Mouse (Mus musculus) midbrain, embryonic 14.5 days (tissue): Measurements from ENCODE around the gene Ccdc90b. TPM values are rescaled to one million over a fixed set of nuclear protein-coding genes. Genes with fewer than 3 reads are reported as not detected.

Source experiments
- ATAC-seq: fragments of 200-750 bp; cut with Nextera tagmentation; 2 replicates; pipeline ENCODE4 v1.8.0; 2017; ENCODE audit warnings: moderate number of reproducible peaks, moderate library complexity; ENCODE audit not compliant: low FRiP score, low TSS enrichment
- DNase-seq: peaks from one replicate; pipeline ENCODE4 v3.0.0-alpha.2; 2015
- H3K27ac ChIP-seq: fragments of 300-500 bp; sonication (generic); replicated peaks from 2 replicates; pipeline ENCODE4 v1.5.1; 2014; ENCODE audit warnings: mild to moderate bottlenecking, low read depth, low read length, moderate library complexity
- H3K27me3 ChIP-seq: fragments of 300-500 bp; sonication (generic); 2 replicates; pipeline ENCODE4 v1.6.1; 2014; ENCODE audit warnings: low read length, control low read depth, mixed read lengths; ENCODE audit not compliant: control insufficient read depth, insufficient read depth
- H3K36me3 ChIP-seq: fragments of 300-500 bp; sonication (generic); 2 replicates; pipeline ENCODE4 v1.6.1; 2014; ENCODE audit warnings: low read length, control low read depth; ENCODE audit not compliant: control insufficient read depth, insufficient read depth
- H3K4me1 ChIP-seq: fragments of 300-500 bp; sonication (generic); 2 replicates; pipeline ENCODE4 v1.6.1; 2014; ENCODE audit warnings: mild to moderate bottlenecking, antibody characterized with exemption, low read length, control low read depth; ENCODE audit not compliant: control insufficient read depth, insufficient read depth
- H3K4me2 ChIP-seq: fragments of 300-500 bp; sonication (generic); 2 replicates; pipeline ENCODE4 v1.6.1; 2014; ENCODE audit warnings: mild to moderate bottlenecking, low read length, moderate library complexity
- H3K4me3 ChIP-seq: fragments of 300-500 bp; sonication (generic); replicated peaks from 2 replicates; pipeline ENCODE4 v1.5.1; 2014; ENCODE audit warnings: low read depth, low read length
- H3K9ac ChIP-seq: fragments of 300-500 bp; sonication (generic); replicated peaks from 2 replicates; pipeline ENCODE4 v1.6.1; 2014; ENCODE audit warnings: mild to moderate bottlenecking, low read length, moderate library complexity
- H3K9me3 ChIP-seq: fragments of 300-500 bp; sonication (generic); 2 replicates; pipeline ENCODE4 v1.6.1; 2016; ENCODE audit warnings: low read length, control low read depth, mixed read lengths; ENCODE audit not compliant: control insufficient read depth
- WGBS: fragments of 180-500 bp; shearing (Covaris S2); extraction: QIAGEN DNeasy Blood & Tissue Kit; methylation state at CpG from one replicate; pipeline ENCODE4 v1.1.7; 2014; 5-methylcytosine and 5-hydroxymethylcytosine counted together
- polyA plus RNA-seq: library from polyadenylated mRNA; unstranded; fragments of >200 nt; fragmentation: Nextera tagmentation; extraction: Ambion mirVana; gene quantifications from 2 replicates; pipeline ENCODE4 v1.2.1, GENCODE M21; 2014

The Ccdc90b gene
- polyA plus RNA-seq, 1 experiment from 2014 or later: 80.8 TPM

DNA sequence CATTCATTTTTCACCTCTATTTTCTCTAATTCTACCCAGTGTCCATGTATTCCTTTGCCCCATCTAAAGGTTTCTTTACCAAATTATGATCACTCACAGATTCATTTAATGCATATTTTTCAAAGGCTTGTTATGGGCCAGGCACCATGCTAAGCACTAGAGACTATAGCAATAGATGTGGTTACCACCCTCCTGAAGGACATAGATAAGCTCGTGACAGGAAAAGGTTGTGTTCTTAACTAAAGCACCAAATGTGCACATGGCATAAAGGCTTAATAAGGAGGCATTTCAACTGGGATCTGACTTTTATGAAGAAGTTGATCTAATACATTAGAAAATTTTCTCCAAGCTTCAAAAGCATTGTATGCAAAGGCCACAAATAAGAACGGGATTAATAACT, 2.2 kb upstream of the Ccdc90b start:
- no peak for ATAC-seq
- H3K4me3 ChIP-seq: no peak overlapping the region
- H3K27me3 ChIP-seq: no peaks in the 10 kb centered on the region
- H3K4me1 ChIP-seq: peaks cover 7% of the 10 kb centered on the region
- H3K9ac ChIP-seq: no peak overlapping the region
- no peak overlapping the region for H3K4me2 ChIP-seq
- no peak for DNase-seq
- H3K9me3 ChIP-seq: no peaks in the 10 kb centered on the region
- WGBS: 96% methylated on average over 2 of the region's 2 CpGs
- H3K27ac ChIP-seq: no peak overlapping the region
- 0 out of 2 replicates have a peak, but pooled peaks cover 1% of the 10 kb centered on the region for H3K36me3 ChIP-seq

DNA sequence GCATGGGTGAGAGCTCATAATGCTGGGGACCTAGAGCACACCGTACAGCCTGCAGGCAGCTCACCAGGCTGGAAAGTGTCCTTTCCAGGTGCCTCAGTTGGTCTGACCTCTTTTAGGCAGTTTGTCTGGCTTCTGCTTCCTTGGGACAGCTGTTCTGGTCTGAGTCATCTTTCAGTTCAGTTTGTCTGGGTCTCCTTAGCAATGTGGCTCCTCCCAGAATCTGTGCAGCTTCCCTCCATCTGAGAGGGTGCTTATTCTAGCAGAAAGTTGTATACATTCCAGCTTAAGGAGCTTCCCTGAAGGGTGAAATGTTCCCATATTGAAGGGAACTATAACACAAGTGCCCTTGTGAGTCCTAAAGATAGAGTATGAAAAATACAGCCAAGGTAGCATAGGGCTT, 5.8 kb downstream of the Ccdc90b start:
- WGBS: 100% methylated on average over 1 of the region's 1 CpGs
- no peak for ATAC-seq
- no peak overlapping the region for H3K27ac ChIP-seq
- no peaks in the 10 kb centered on the region for H3K27me3 ChIP-seq
- no peaks in the 10 kb centered on the region for H3K9me3 ChIP-seq
- H3K4me2 ChIP-seq: no peak overlapping the region
- peaks cover 37% of the 10 kb centered on the region for H3K36me3 ChIP-seq
- DNase-seq: no peak
- peaks cover 5% of the 10 kb centered on the region for H3K4me1 ChIP-seq
- H3K9ac ChIP-seq: no peak overlapping the region
- H3K4me3 ChIP-seq: no peak overlapping the region

DNA sequence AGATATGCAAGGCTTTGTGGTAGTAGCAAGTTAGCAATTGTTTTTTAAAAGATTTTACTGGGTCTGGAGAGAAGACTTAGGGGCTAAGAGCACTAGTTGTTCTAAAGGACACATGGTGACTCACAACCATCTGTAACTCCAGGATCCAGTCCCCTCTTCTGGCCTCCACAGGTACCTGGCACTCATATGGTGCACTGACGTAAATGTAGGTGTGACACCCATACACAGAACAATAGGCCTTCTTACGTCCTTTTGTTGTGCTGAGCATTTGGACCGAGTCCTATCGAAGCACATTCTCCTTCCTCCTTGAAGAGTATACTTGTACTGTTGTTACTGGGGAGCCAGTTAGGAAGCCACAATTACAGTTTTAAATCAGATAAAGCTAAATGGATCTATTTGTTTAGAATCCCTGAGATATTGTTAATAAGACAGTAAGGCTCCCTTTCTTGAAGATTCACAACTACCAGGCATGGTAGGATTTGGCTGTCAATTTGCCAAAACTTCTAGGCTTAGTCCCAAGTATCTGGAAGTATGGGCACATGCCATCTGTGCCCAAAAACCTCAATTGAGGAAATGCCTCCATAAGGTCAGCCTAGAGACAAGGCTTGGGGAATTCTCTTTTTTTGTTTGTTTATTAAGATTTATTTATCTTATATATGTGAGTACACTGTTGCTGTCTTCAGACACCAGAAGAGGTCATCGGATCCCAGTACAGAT, 19.7 kb downstream of the Ccdc90b start:
- Histone ChIP-seq H3K9me3 (no peaks in the 10 kb centered on the region), H3K27ac (no peak overlapping the region), H3K4me3 (no peak overlapping the region), H3K4me1 (no peaks in the 10 kb centered on the region), H3K9ac (no peak overlapping the region), H3K27me3 (no peaks in the 10 kb centered on the region), H3K36me3 (peaks cover 40% of the 10 kb centered on the region), H3K4me2 (no peak overlapping the region)
- 91% methylated on average over 5 of the region's 5 CpGs for WGBS
- DNase-seq (no peak), ATAC-seq (no peak)

DNA sequence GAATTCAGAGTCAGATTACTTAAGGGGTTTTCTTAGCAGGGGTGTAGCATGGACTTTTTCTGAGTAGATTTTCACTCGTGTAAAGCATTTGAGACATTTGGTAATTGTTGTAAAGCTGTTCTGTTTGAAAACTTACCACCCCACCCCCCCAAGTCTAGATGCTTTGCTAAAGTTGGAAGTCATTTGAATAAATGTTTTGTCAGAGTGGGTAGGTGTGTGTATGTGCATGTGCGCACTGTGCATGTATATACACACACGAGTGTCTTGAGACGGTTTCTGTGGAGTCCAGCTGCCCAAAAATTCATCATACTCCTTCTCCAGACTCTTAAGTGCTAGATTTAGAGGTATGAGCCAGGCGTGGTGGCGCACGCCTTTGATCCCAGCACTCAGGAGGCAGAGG, 22.6 kb downstream of the Ccdc90b start:
- Histone ChIP-seq H3K27me3 (no peaks in the 10 kb centered on the region), H3K9ac (no peak overlapping the region), H3K4me1 (no peaks in the 10 kb centered on the region), H3K4me2 (no peak overlapping the region), H3K4me3 (no peak overlapping the region), H3K27ac (no peak overlapping the region), H3K9me3 (no peaks in the 10 kb centered on the region), H3K36me3 (peaks cover 27% of the 10 kb centered on the region)
- ATAC-seq: no peak
- 93% methylated on average over 7 of the region's 7 CpGs for WGBS
- no peak for DNase-seq

DNA sequence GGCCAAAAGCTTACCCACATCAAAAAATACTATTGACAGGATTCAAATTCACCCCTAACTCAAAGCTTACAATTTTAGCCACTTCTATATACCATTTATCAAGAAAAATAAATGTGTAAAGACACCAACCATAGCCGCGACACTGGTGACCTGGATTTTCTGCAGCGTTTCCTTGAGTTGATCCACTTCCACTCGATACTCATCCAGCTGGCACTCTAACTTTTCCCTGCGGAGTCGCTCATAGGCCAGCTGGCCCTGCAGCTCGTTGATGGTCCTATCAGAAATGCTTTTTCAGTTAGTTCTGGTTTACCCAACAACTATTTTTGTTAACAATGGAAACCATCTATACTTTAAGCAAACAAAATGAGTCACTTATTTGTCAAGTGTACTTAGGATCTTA, 29.0 kb downstream of the Ccdc90b start:
- 91% methylated on average over 7 of the region's 7 CpGs for WGBS
- no peak for DNase-seq

DNA sequence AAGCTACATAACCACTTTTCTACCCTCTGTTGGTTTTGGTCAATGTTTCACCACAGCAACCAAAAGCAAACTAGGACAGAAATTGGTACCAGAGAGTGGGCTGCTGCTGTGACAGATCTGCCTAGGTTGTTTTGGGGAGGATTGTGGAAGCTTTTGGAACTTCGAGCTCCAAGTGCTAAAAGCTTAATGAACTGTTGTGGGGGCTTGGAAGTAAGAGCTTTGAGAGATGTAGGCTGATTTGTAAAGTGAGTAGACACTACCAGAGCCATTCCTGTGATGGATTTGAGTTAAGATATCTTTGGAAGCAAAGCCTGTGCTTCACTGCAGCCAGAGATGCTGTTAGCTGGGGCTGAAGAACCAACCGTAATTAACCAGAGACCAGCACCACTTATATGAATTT, 29.9 kb downstream of the Ccdc90b start:
- no peak overlapping the region for H3K4me3 ChIP-seq
- H3K9me3 ChIP-seq: no peaks in the 10 kb centered on the region
- no peak overlapping the region for H3K9ac ChIP-seq
- no peaks in the 10 kb centered on the region for H3K36me3 ChIP-seq
- H3K27me3 ChIP-seq: no peaks in the 10 kb centered on the region
- H3K4me1 ChIP-seq: no peaks in the 10 kb centered on the region
- no peak overlapping the region for H3K27ac ChIP-seq
- WGBS: 92% methylated on average over 2 of the region's 2 CpGs
- H3K4me2 ChIP-seq: no peak overlapping the region
- DNase-seq (no peak), ATAC-seq (no peak)

More for the DNA sequence above, 29.0 kb downstream of the Ccdc90b start:
- H3K4me3 ChIP-seq: no peak overlapping the region
- H3K27me3 ChIP-seq: no peaks in the 10 kb centered on the region
- no peak overlapping the region for H3K27ac ChIP-seq
- no peaks in the 10 kb centered on the region for H3K9me3 ChIP-seq
- no peak overlapping the region for H3K9ac ChIP-seq
- no peaks in the 10 kb centered on the region for H3K36me3 ChIP-seq
- no peak overlapping the region for H3K4me2 ChIP-seq
- no peak for ATAC-seq
- no peaks in the 10 kb centered on the region for H3K4me1 ChIP-seq

DNA sequence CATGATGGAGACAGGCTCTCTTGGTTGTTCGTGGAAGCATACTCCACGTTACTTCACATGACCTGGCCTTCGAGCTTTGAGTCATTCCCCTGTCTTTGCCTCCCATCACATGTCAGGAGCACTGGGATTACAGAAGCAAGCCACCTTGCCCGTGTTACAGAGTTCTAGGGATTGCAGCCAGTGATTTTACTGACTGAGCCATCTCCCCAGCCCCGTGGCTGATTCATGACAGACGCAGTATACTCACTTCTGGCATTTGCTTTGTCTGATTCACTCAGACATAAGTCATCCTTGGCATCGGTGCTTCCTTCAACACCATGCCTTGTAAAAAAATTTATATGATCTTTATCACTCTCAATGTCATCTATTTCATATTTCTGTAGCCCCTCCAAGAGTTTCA, 44.0 kb downstream of the Ccdc90b start:
- ATAC-seq (no peak), DNase-seq (no peak)
- Histone ChIP-seq H3K4me1 (no peaks in the 10 kb centered on the region), H3K4me2 (no peak overlapping the region), H3K4me3 (no peak overlapping the region), H3K9me3 (no peaks in the 10 kb centered on the region), H3K36me3 (peaks cover 14% of the 10 kb centered on the region; the same call in 1 of the 2 replicates), H3K9ac (no peak overlapping the region), H3K27ac (no peak overlapping the region), H3K27me3 (no peaks in the 10 kb centered on the region)
- WGBS: 93% methylated on average over 7 of the region's 7 CpGs

DNA sequence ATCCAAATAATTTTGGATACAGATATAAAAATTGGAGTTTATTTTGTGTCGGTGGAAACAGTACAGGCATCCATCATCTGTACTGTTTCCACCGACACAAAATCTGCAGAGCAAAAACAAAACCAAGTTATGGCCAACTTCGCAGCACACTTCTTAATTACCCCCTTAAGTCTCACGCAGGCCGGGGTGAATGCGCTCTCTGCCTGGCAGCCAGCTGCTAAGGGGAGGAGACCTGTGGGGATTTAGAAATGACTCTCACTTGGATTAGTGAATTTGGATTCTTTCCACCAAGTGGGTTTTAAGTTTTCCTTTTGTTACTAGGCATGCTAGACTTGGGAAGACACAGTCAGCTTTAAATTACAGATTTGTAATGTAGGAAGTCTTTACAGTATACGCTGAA, 49.9 kb downstream of the Ccdc90b start:
- Histone ChIP-seq H3K9me3 (no peaks in the 10 kb centered on the region), H3K4me2 (no peak overlapping the region), H3K9ac (no peak overlapping the region), H3K4me3 (no peak overlapping the region), H3K27ac (no peak overlapping the region), H3K36me3 (peaks cover 10% of the 10 kb centered on the region; the same call in 1 of the 2 replicates), H3K27me3 (no peaks in the 10 kb centered on the region), H3K4me1 (no peaks in the 10 kb centered on the region)
- 69% methylated on average over 7 of the region's 7 CpGs for WGBS
- ATAC-seq: no peak
- DNase-seq: no peak

DNA sequence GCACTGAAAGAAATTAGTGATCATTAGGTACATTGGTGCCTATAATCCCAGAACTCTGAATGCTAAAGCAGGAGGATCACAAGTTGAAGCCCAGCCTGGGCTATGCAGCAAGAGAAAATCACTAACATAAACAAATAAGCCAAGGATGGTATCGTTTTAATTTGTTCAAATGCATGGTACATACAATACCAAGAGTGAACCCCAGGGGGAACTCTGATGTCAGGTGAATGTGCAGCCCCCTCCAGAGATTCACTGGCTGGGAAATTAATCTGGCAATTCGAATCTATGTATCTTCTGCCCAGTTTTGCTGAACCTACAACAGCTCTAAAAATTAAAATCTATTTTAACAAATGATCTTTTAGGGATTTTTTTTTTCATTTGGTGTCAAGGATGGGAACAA, 63.5 kb downstream of the Ccdc90b start:
- Histone ChIP-seq H3K9ac (no peak overlapping the region), H3K27me3 (no peaks in the 10 kb centered on the region), H3K36me3 (0 out of 2 replicates have a peak, but pooled peaks cover 5% of the 10 kb centered on the region), H3K4me2 (no peak overlapping the region), H3K4me3 (no peak overlapping the region), H3K27ac (no peak overlapping the region), H3K4me1 (no peaks in the 10 kb centered on the region), H3K9me3 (no peaks in the 10 kb centered on the region)
- DNase-seq: peak; percentile 44
- ATAC-seq: no peak
- 55% methylated on average over 2 of the region's 2 CpGs for WGBS
